Mouse (Mus musculus) lung, postnatal 0 days (tissue): ENCODE results near the gene Plac8.
A peak's percentile ranks its signal among the peaks of the same experiment; 100 is the strongest.

Experiments used
- CTCF ChIP-seq: IDR thresholded peaks from 2 replicates; pipeline ENCODE4 v1.5.1; 2016; ENCODE audit warnings: antibody characterized with exemption, mild to moderate bottlenecking
- EP300 ChIP-seq: IDR thresholded peaks from 2 replicates; pipeline ENCODE4 v1.6.1; 2016; ENCODE audit warnings: antibody characterized with exemption, mild to moderate bottlenecking, control low read depth

GRCm38 (mm10) chr5:100518049-100519026, 53.7 kb downstream of the Plac8 start, which contains the start of gene Cops4:
- TF ChIP-seq EP300 (peak; percentile 68), CTCF (peak; percentile 44)
